Mouse (Mus musculus): ENCODE measurements around the gene Lrrk1.

Lrrk1 gene

DNA sequence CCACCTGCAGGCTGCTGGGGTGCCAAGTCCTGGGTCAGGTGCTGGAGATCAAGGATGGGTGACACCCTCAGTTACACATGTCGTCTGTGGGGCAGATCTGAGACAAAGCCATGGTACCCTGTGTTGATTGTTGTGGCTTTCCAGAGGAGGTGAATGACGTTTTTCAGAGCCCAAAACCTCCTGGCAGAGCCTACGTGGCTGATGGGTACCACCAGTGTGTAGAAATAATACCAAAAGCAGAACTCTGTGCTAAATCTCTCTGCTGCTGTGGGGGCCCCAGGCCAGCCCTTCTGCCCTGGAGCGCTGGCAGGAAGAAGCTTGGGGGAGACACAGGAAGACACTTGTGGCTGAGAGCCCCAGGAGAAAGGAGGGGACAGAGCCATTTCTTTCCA, 157.9 kb downstream of the Lrrk1 start:
- in situ Hi-C loops (cut with MboI, MseI): no loop called here

DNA sequence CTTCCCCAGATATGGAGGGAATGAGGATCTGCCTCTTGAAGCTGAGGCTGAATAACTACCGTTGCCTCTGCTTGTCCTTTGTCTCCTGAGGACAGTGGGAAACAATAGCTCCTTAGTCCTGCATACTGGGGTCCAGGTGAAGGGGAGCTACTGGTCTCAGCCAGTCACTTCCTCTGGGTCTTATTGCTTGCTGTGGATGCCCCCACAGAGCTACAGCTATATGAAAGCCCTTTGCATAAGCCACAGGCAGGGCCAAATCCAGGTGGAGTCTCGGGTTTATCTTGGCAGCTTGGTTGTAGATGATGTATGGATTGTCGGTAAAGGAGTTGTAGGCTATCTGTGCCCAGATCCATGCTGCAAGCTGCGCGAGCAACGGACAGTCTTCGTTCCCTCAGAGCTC, 158.7 kb downstream of the Lrrk1 start:
- in situ Hi-C loops (cut with MboI, MseI): no loop called here

- in situ Hi-C loops (cut with MboI, MseI): no loop called here
Observed at GRCm38 (mm10) chr7:66228610-66228920, 159.6 kb downstream of the Lrrk1 start.

DNA sequence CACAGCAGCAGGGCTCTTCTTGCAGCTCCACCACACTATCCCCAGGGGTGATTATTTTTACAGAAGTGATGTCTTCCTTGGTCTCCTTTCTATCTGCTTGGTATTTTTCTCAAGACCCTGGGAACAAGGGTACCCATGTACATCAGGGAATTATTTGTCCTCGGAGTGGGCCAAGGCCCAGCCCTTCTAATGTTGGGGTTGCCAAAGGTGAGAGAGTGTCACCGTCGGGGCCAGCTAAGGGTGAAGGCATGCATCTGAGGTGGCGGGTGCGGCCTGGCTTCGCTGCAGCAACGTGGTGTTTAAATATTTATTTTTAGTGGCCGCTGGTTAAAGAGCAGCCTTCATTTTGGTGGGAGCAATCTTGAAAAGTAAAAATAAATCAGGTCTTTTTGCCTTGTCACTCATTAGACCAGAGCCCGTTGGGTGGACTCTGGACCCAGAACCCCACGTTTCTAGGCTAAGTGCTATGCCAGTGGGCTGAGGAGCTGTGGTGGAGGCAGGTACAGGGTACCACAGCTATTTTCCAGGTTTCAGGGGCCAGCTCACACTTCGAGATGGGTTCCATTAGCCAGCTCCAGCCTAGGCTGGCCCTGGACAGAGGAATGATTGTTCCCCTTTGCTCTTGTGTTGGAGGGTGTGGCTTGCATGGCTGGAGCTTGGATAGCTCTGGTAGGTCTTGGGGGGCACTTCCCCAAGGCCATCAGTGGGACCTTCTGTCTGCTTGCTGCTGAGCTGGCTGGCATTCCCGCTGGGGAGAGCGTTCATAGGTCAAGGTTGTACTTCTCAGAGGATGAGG, 160.1 kb downstream of the Lrrk1 start:
- in situ Hi-C loops (cut with MboI, MseI): no loop called here

GRCm38 (mm10) chr7:66225881-66226280, 162.3 kb downstream of the Lrrk1 start:
- in situ Hi-C loops (cut with MboI, MseI): no loop called here

- in situ Hi-C loops (cut with MboI, MseI): no loop called here
Observed at GRCm38 (mm10) chr7:66224541-66224940, 163.6 kb downstream of the Lrrk1 start.

- in situ Hi-C loops (cut with MboI, MseI): no loop called here
Observed at GRCm38 (mm10) chr7:66223731-66224130, 164.4 kb downstream of the Lrrk1 start.

DNA sequence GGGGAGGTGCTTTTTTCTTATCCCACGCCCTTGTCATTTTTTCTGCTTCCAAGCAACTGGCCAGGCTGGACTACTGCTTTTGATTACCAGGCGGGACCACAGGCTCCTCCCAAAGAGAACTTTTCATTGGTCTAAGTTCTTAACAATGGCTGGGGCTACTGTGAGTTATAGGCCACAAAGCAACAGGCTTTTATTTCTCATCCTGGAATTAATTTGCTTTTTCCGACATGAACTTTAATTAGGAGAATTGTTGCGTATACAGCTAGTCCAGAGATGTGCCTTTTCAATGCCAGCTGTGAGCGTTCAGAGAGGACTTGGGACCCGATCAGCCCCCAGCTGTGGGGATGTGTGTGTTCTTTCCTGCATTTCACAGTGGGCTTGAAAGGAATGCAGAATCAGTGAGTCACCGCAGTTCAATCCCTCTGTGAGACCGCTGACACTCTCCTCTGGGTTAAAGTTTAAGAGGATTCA, 165.5 kb downstream of the Lrrk1 start:
- in situ Hi-C loops (cut with MboI, MseI): no loop called here

GRCm38 (mm10) chr7:66219794-66220227, 168.3 kb downstream of the Lrrk1 start:
- in situ Hi-C loops (cut with MboI, MseI): no loop called here

DNA sequence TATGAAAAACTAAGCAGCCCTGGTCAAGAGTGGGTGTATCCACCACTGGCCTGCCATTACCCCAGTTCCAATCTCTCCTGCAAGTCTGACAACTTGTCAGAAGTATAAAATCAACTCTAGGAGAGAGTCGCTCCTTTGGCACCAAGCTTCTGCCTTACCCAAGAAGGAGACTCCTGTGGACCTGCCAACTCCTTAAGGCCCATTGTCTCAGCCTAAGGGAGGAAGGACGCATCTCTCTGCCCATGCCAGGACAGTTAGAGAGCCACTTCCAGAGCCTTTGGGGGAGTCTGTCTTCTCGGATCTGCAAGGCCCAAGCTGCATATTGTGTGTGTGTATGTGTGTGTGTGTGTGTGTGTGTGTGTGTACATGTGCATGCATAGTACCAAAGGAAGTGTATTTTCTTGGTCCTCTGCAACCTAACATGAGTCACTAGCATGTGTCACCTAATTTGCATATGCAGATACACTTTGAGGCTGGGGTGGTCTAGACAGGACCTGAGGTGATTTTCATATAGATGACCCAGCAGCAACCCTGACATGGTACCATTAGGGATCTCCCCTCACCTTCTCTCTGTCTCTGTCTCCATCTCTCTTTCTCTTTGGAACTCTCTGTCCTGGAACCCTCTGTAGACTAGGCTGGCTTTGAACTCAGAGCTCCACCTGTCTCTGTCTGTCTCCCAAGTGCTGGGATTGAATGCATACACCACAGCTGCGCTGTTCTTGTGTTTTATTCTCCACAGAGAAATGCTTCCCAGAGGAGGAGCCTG, 168.9 kb downstream of the Lrrk1 start:
- in situ Hi-C loops (cut with MboI, MseI): no loop called here

DNA sequence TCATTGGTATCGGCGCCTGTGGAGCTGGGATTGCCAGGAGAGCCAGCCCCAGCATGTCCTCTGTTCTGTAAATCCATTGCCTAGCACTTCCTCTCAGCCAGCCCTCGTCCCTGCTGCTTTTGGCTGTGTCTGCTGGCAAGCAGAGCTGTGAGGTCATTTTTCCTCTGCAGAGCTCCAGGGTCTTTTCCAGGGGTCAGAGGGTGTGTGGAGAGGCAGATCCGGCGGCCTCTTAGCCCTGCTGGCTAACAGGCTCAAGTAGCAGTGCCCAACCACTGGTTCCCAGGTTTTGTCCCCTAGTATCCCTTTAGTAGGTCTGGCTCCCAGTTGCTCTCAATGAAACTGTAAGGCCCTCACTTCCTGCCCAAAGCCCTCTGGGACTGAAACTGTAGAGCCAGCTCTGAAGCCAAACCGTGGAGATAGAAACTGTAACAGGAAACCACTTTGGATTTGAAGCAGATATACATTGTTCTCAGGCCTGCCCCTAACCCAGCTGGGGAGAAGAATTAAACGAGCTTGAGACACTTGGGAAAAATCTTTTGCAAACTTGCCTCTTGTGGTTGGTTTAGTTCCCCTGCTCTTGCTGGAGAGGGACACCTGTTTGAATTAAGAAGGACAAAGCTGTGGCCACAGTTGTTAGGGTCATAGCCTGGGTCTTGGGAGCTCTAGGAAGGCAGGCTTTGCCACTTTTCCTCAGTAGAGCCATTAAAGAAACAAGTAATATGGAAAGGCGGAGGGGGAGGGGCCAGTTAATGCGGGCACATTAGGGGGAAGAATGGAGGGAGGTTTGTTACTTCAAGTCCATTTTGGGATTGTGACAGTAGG, 169.7 kb downstream of the Lrrk1 start:
- in situ Hi-C loops (cut with MboI, MseI): no loop called here

- in situ Hi-C loops (cut with MboI, MseI): no loop called here
Observed at GRCm38 (mm10) chr7:66217531-66218094, 170.5 kb downstream of the Lrrk1 start.

- in situ Hi-C loops (cut with MboI, MseI): no loop called here
Observed at GRCm38 (mm10) chr7:66217011-66217410, 171.1 kb downstream of the Lrrk1 start.

DNA sequence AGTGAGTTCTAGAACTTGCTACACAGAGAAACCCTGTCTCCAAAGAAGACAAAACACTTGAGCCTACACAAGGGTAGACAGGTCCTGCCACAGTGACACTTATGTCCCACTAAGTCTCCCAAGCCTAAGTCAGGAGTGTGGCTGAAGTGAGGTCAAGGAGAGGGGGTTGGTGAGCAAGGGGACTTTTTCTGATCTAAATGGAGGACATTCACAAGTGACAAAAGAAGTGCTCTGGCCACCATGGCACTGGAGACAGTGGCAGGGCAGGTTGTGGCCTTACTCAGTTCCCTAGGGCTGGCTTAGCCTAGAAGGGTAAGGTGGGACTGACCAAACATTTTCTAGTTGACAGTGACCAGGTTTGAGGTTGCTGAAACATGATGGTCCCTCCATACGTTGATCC, 172.2 kb downstream of the Lrrk1 start:
- in situ Hi-C loops (cut with MboI, MseI): no loop called here

DNA sequence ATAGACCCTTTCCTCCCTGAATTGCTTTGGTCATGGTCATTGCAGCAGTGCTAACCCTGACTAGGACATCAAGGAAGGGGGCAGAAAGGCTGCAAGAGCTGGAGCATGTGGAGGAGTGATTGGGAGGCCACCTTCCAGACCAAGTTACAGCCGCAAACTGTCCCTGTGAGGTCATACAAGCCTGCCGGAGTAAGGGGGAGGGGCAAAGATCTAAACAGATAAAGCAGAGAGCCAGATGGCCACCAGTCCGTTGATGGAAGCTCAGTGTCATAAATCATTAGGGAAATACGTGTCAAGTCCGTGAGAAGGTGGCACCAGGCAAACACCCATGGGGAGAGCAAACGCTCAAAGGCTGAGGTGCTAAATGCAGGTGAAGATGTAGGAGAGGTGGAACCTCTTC, 173.7 kb downstream of the Lrrk1 start:
- in situ Hi-C loops (cut with MboI, MseI): no loop called here

DNA sequence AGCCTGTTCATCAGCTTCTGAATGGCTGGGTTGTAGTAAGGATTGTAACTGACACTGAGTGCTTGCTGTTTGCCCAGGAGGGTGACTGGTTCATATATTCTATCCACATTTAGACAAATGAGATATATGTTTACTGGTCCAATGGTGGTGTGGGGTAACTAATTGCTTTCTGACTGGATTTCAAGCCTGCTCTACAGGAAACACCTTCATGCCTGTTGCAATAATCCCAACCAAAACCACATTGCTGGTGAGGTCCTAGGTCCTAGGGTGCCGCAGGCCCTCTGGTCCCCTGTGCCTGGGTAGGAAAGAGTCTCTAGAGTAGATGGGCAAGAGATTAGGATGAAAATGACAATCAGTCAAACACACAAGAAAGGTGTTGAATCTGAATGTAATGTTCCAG, 175.3 kb downstream of the Lrrk1 start:
- in situ Hi-C loops (cut with MboI, MseI): no loop called here

GRCm38 (mm10) chr7:66209920-66210319, 178.2 kb downstream of the Lrrk1 start:
- in situ Hi-C loops (cut with MboI, MseI): no loop called here

DNA sequence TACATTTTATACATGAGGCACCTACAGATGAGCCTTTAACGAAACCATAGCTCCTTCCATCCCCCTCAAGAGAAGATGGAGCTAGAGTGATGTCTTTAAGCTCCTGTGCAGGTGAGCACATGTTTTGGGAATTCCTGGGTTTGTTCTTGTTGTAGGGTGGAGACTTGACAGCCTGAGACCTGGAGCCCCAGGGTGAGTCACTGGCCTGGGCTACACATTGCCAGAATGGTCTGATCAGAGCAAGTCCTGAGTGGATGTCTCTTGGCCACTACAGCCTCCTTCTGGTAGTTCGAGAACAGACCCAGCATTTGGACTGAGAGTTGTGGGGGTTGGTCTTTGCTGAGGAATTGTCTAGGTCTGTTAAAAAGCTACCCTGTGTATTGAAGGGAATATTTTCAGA, 186.5 kb downstream of the Lrrk1 start:
- in situ Hi-C loops (cut with MboI, MseI): no loop called here

DNA sequence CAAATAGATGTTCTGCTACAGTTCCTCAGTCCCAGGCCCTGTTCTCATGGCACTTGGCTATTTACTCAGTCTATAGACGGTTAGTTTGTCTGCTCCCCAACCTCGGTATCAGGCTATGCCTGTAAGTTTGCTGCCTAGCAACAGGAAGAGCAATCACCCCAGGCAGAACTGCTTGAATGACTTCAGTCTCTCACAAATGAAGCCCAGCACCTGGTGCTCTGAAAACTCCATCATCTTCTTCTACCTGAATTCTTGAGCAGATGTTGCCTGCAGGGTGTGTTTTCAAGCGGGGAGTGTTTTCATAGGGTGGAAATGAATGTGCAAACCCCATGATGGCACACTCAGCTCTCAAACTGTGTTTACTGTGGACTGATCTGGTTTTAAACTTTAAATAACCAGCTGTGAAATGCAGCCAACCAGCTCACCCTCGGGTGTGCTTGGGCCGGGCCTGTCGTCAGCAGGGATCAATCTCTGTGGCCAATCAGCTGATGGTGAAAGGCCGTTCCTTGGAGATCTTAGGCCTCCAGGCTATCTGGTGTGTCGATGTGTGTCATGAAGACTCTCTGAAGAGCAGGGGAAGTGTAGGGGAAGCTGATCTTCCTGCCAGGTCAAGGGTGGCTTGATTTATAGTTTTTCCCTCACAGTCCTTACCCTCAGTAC, 187.2 kb downstream of the Lrrk1 start:
- in situ Hi-C loops (cut with MboI, MseI): no loop called here

DNA sequence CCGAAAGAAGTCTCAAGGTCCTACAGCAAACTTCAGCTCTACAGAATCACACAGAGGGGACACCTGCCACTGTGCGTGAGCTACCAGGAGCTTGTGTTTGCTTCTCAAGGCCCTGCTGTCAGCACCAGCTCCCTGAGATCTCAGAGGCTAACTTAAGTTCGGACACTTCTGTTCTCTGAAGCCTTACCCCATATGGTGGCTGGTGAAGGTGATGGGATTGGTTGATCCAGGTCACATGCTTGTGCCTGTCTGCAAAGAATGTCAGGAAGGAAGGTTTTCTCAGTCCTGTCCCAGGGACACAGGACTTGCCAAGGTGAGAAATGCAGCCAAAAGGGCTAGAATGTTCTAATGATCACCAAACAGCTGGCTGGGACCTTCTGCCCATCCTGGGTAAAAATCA, 187.8 kb downstream of the Lrrk1 start:
- in situ Hi-C loops (cut with MboI, MseI): no loop called here

DNA sequence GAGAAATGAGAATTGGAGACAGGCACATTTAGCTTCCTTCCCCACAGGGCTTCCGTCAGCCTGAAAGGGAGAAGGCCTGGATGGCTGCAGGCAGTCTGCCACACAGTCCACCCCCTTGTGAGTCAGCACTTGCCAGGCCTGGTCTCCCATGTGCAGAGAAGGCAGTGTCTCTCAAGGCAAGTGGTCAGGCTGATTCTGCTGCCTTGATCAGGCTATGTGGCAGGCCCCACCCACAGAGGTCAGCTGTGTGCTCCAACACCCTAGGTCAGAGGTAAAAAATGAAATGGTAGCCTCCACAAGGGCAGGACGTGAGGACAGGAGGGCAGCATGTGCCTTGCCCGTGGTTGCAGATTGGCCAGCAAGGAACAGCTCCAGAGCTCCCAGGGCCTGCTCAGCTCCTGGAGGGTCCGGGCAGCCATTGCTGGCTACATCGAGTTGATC, 188.7 kb downstream of the Lrrk1 start:
- in situ Hi-C loops (cut with MboI, MseI): no loop called here

All from T-helper 1 cell (primary cell).